Mouse (Mus musculus) cerebellum, postnatal 10 days (tissue): ENCODE measurements around the gene Dock11.

Experiments
- DNase-seq, 2 experiments: peaks; one replicate each; pipeline ENCODE4 v3.0.0; 2021; ENCODE audit warnings: mixed read lengths in 2 of 2

The Dock11 gene

DNA sequence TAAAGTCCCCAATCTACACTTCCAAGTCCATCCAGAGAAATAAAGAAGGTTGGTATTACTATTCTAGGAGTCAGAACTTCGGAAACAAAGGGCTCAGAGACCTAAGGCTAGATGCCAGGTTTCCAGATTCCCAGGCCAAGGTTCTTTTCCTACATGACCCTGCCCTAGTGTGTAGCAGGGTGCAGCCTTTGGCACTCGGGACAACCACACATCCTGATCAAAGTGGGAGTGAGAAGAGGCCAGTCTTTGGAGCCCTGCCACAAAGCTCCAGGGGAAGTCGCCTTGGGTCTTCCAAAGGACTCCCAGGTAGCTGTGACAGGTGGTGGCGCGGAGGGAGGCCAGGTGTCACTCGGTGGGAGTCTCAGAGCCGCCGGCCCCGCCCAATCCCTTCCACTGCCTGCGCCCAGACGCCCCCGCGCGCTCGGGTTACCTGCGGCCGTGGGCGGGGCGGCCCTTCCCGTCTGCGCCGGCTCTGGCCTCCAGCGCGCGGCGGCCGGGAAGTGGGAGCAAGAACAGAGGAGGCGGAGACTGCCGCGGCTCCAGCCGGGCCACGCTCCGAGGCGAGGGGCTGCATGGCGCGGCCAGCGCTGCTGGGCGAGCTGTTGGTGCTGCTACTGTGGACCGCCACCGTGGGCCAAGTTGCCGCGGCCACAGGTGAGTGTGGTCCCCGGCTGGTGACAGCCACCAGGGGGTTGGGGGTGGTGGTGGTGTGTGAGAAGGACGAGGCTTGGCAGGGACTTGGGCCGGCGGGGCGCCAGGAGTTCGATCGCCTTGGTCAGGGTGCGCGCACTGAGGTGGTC is 223.2 kb downstream of the Dock11 start, which contains the start of gene Il13ra1:
Gene Il13ra1 (plus strand): TSS at position 489 of the 800 bp plus-strand sequence.
- DNase-seq, result peak; percentile 38 to 53

DNA sequence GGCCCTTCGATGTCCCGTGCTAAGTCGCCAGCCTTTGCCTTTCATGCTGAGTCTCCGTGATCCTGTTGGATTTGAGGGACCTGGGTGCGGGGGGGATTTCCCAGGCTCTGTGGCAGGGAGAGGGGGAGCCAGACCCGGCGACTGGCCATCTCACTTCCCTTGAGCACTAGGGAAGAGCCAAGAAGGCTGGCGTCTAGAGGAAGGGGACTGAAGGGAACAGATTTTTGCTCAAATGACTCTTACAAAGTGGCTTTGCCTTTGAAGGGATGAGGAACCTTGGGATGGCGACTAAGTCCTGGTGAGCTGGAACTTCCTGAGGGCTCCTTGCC is 223.8 kb downstream of the Dock11 start:
- no peak for DNase-seq

DNA sequence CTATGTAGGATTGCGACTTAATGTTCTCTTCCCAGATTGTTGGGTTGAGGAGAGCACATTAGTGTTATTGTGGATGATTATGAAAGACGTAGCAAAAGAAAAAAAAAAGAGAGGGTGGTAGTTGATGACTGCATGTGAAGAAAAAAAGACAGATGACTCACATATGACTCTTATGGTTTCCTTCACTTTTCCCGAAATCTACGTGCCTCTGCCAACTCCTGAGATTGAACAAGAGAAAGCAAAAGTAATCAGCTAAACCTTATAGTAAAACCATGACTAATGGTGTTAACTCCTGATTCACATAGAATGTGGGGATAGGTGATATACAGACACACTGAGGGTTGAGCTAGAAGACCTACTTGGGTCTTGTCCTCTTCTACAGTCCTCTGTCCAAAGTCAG is 226.5 kb downstream of the Dock11 start:
- no peak for DNase-seq
